Mouse (Mus musculus): ENCODE data around the gene Klhl20.

DNA sequence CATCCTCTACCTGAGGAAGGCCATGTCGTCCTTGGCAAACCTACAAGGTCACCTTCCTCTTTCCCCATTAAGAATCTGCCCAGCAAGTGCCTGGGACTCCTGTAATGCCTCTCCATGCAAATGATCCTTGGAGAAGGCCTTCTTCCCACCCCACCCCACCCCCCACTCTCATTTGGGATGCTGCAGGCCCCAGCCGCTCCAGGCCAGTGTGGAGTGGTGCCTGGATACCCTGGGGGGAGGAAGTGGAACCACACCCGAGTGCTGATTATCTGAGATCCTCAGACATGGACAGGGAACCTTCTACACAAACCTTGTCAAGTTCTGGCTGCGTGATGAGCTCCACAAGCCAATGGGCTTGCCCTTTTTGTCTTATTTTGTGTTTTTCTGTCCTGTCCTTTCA, 29.0 kb upstream of the Klhl20 start:
- no peak for TF ChIP-seq MAX (IDR thresholded peaks at IDR 0.05; ENCODE audit: low read depth)
- no peak for TF ChIP-seq POLR2A (IDR thresholded peaks at IDR 0.05; ENCODE audit: insufficient read length, low read depth)
- TF ChIP-seq E2F4 (IDR thresholded peaks at IDR 0.05; ENCODE audit: insufficient read depth) = no peak
